Mouse (Mus musculus) heart, embryonic 15.5 days (tissue): ENCODE data around the gene Marcksl1. TPM values are rescaled to one million over a fixed set of nuclear protein-coding genes. Genes with fewer than 3 reads are reported as not detected.

Experiments
- ATAC-seq: fragments of 200-750 bp; cut with Nextera tagmentation; replicated peaks from 2 replicates; pipeline ENCODE4 v1.8.0; 2017; ENCODE audit warnings: low read depth, moderate TSS enrichment; ENCODE audit not compliant: insufficient number of reproducible peaks, insufficient read depth, low FRiP score
- H3K27ac ChIP-seq: fragments of 300-500 bp; sonication (generic); 2 replicates; pipeline ENCODE4 v1.5.1; 2015; ENCODE audit warnings: mild to moderate bottlenecking, inconsistent platforms
- H3K27me3 ChIP-seq: fragments of 300-500 bp; sonication (generic); 2 replicates; pipeline ENCODE4 v1.6.1; 2015; ENCODE audit warnings: inconsistent platforms
- H3K36me3 ChIP-seq: fragments of 300-500 bp; sonication (generic); 2 replicates; pipeline ENCODE4 v1.6.1; 2015; ENCODE audit warnings: mild to moderate bottlenecking, inconsistent platforms
- H3K4me1 ChIP-seq: fragments of 300-500 bp; sonication (generic); replicated peaks from 2 replicates; pipeline ENCODE4 v1.6.1; 2015; ENCODE audit warnings: inconsistent platforms
- H3K4me2 ChIP-seq: fragments of 300-500 bp; sonication (generic); 2 replicates; pipeline ENCODE4 v1.6.1; 2015; ENCODE audit warnings: inconsistent platforms, mild to moderate bottlenecking, moderate library complexity
- H3K4me3 ChIP-seq: fragments of 300-500 bp; sonication (generic); 2 replicates; pipeline ENCODE4 v1.5.1; 2015; ENCODE audit warnings: mild to moderate bottlenecking, inconsistent platforms
- H3K9ac ChIP-seq: fragments of 300-500 bp; sonication (generic); 2 replicates; pipeline ENCODE4 v1.6.1; 2015; ENCODE audit warnings: mild to moderate bottlenecking, inconsistent platforms
- H3K9me3 ChIP-seq: fragments of 300-500 bp; sonication (generic); replicated peaks from 2 replicates; pipeline ENCODE4 v1.6.1; 2016; ENCODE audit warnings: inconsistent platforms
- WGBS: fragments of 180-500 bp; shearing (Covaris S2); methylation state at CpG from one replicate; pipeline ENCODE4 v1.1.7; 2015; ENCODE audit warnings: mixed read lengths; 5-methylcytosine and 5-hydroxymethylcytosine counted together
- microRNA-seq: library from miRNA; unstranded; fragments of <30 nt; microRNA quantifications from one replicate; pipeline ENCODE4, GENCODE M21; 2016
- polyA plus RNA-seq: library from polyadenylated mRNA; unstranded; fragments of >200 nt; fragmentation: Nextera tagmentation; extraction: Ambion mirVana; gene quantifications from 2 replicates; pipeline ENCODE4 v1.2.1, GENCODE M21; 2015

Marcksl1 gene
- polyA plus RNA-seq, 1 experiment from 2014 or later: 283 TPM

DNA sequence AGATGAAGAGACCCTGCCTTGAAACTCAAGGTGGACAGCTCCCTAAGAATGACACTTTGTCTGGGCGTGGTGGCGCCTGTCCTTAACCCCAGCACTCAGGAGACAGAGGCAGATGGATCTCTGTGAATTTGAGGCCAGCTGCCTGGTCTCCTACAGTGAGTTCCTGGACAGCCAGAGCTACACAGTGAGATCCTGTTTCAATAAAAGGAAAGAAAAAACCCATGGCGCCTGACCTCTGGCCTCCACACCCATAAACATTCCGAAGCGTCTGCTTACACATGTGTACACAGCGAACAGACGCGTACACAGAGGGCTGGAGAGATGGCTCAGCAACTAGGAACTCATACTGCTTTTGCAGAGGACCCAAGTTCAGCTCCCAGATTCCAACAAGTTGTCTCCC is 50.3 kb downstream of the Marcksl1 start:
- no peaks in the 10 kb centered on the region for H3K36me3 ChIP-seq
- H3K4me2 ChIP-seq: no peak overlapping the region
- no peak overlapping the region for H3K9ac ChIP-seq
- 63% methylated on average over 8 of the region's 8 CpGs for WGBS
- no peak overlapping the region for H3K27ac ChIP-seq
- no peak for ATAC-seq
- H3K4me3 ChIP-seq: no peak overlapping the region
- no peaks in the 10 kb centered on the region for H3K9me3 ChIP-seq
- H3K4me1 ChIP-seq: no peaks in the 10 kb centered on the region
- no peaks in the 10 kb centered on the region for H3K27me3 ChIP-seq

DNA sequence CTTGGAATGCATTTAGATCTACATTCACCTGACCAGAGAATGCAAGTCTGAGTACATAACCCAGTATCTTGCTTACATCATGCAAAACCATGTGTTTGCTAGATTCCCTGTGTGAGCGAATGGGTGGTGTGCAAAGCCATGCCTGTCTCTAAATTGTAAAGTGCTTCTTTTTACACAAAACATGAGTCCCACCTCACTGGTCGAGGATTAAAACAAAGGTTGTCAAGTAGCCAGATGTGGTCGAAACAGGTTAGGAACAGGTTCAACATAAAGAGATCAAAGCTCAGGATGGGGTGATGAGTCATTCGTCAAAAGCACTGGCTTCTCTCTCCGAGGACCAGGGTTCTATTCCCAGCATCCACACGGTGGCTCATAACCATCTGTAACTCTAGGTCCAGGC is 51.8 kb downstream of the Marcksl1 start:
- Histone ChIP-seq H3K27me3 (no peaks in the 10 kb centered on the region), H3K36me3 (no peaks in the 10 kb centered on the region), H3K4me1 (no peaks in the 10 kb centered on the region), H3K4me3 (no peak overlapping the region), H3K4me2 (no peak overlapping the region), H3K9me3 (no peaks in the 10 kb centered on the region), H3K27ac (no peak overlapping the region), H3K9ac (no peak overlapping the region)
- WGBS: 73% methylated on average over 6 of the region's 6 CpGs
- no peak for ATAC-seq

Small RNAs within 50 kb of the gene (microRNA-seq; reads per million reads assigned to microRNA genes)
- not detected for gene Mir8119

Other genes starting within 250 kb of the Marcksl1 start
- 2.1 and 2.3 TPM in 2 replicates for gene Sync, start 226.0 kb upstream of the Marcksl1 start, polyA plus RNA-seq
- 262 and 276 TPM in 2 replicates for gene Rbbp4, start 178.2 kb upstream of the Marcksl1 start, polyA plus RNA-seq
- gene Zbtb8os, start 177.9 kb upstream of the Marcksl1 start, polyA plus RNA-seq: 33.1 and 43.1 TPM in 2 replicates
- gene Zbtb8a, start 135.5 kb upstream of the Marcksl1 start, polyA plus RNA-seq: 11.0 and 13.1 TPM in 2 replicates
- 5.8 and 6.2 TPM in 2 replicates for gene Zbtb8b, start 72.7 kb upstream of the Marcksl1 start, polyA plus RNA-seq
- 23.1 and 27.2 TPM in 2 replicates for gene Bsdc1, start 52.0 kb upstream of the Marcksl1 start, polyA plus RNA-seq
- gene Tssk3, start 22.6 kb upstream of the Marcksl1 start, polyA plus RNA-seq: not detected in 2 replicates
- gene Fam229a, start 22.4 kb upstream of the Marcksl1 start, polyA plus RNA-seq: 0.27 TPM in 1 of 2 replicates, not detected in the other
- gene Hdac1, start 29.1 kb downstream of the Marcksl1 start, polyA plus RNA-seq: 99.9 and 134 TPM in 2 replicates
- gene Lck, start 60.1 kb downstream of the Marcksl1 start, polyA plus RNA-seq: 6.8 and 62.1 TPM in 2 replicates
- 4.4 and 5.0 TPM in 2 replicates for gene Fam167b, start 65.0 kb downstream of the Marcksl1 start, polyA plus RNA-seq
- gene Eif3i, start 87.1 kb downstream of the Marcksl1 start, polyA plus RNA-seq: 151 and 175 TPM in 2 replicates
- gene Tmem234, start 87.1 kb downstream of the Marcksl1 start, polyA plus RNA-seq: 136 and 147 TPM in 2 replicates
- 1.7 and 2.1 TPM in 2 replicates for gene Dcdc2b, start 100.7 kb downstream of the Marcksl1 start, polyA plus RNA-seq
- 19.0 and 22.9 TPM in 2 replicates for gene Iqcc, start 105.5 kb downstream of the Marcksl1 start, polyA plus RNA-seq
- 47.3 and 52.4 TPM in 2 replicates for gene Ccdc28b, start 110.4 kb downstream of the Marcksl1 start, polyA plus RNA-seq
- gene Txlna, start 127.5 kb downstream of the Marcksl1 start, polyA plus RNA-seq: 38.4 and 50.8 TPM in 2 replicates
- 13.6 and 16.6 TPM in 2 replicates for gene Kpna6, start 159.2 kb downstream of the Marcksl1 start, polyA plus RNA-seq
- 6.1 and 7.4 TPM in 2 replicates for gene Tmem39b, start 183.3 kb downstream of the Marcksl1 start, polyA plus RNA-seq
- gene Khdrbs1, start 228.7 kb downstream of the Marcksl1 start, polyA plus RNA-seq: 64.8 and 73.1 TPM in 2 replicates